Mouse (Mus musculus) erythroblast, embryonic 14.5 days (primary cell): ENCODE results near the gene Ccdc33. TPM values are rescaled to one million over a fixed set of nuclear protein-coding genes. Genes with fewer than 3 reads are reported as not detected.

ENCODE experiments used
- H3K27me3 ChIP-seq: 2 replicates; pipeline ENCODE4 v1.6.1; 2012; ENCODE audit warnings: inconsistent platforms; ENCODE audit not compliant: control insufficient read depth
- H3K36me3 ChIP-seq: 2 replicates; pipeline ENCODE4 v1.6.1; 2012; ENCODE audit warnings: mild to moderate bottlenecking, inconsistent platforms; ENCODE audit not compliant: control insufficient read depth
- H3K4me1 ChIP-seq: 2 replicates; pipeline ENCODE4 v1.6.1; 2012; ENCODE audit warnings: inconsistent platforms; ENCODE audit not compliant: control insufficient read depth
- H3K4me3 ChIP-seq: replicated peaks from 2 replicates; pipeline ENCODE3; 2012; ENCODE audit warnings: moderate library complexity, mild to moderate bottlenecking, inconsistent platforms
- H3K9me3 ChIP-seq: 2 replicates; pipeline ENCODE4 v1.6.1; 2012; ENCODE audit warnings: low read length, inconsistent platforms, mixed read lengths; ENCODE audit not compliant: control insufficient read depth
- GATA1 ChIP-seq: IDR thresholded peaks from 2 replicates; pipeline ENCODE4 v1.6.1; 2012; ENCODE audit warnings: low read length, inconsistent platforms, mixed read lengths
- TAL1 ChIP-seq: IDR thresholded peaks from 3 replicates; pipeline ENCODE4 v1.6.1; 2012; ENCODE audit warnings: low read length, inconsistent platforms, mixed read lengths
- polyA plus RNA-seq: library from polyadenylated mRNA; stranded (reverse); fragments of >175 nt; gene quantifications from 2 replicates; pipeline ENCODE4 v1.2.3, GENCODE M21; 2012

Ccdc33 gene
- not detected in 2 replicates for polyA plus RNA-seq

DNA sequence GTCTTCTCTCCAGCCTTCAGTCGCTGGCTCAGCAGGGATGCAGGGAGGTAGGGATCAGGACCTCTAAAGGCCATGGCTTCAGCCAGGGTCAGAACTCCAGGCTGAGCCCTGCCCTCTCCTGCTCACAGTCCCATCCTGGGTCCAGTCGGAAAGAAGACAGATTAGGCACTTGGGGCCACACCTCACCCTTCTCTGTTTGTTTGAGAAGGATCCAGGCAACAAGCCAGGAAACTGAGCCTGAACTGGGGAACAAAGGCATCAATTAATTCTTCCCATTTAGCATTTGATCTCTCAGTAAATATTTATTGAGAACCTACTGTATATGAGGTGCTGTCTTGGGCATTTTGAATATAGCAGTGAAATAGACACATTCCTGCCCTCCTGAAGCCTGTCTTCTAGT is at the start of gene Ccdc33:
TSS of gene Ccdc33 (minus strand) at position 153 of the 400 bp plus-strand sequence.
- Histone ChIP-seq H3K4me3 (no peak within 1 kb of the TSS), H3K27me3 (peaks cover 23% of the 10 kb centered on the region), H3K4me1 (no peaks in the 10 kb centered on the region), H3K36me3 (no peaks in the 10 kb centered on the region), H3K9me3 (no peaks in the 10 kb centered on the region)
- TF ChIP-seq TAL1 (no peak), GATA1 (no peak)

DNA sequence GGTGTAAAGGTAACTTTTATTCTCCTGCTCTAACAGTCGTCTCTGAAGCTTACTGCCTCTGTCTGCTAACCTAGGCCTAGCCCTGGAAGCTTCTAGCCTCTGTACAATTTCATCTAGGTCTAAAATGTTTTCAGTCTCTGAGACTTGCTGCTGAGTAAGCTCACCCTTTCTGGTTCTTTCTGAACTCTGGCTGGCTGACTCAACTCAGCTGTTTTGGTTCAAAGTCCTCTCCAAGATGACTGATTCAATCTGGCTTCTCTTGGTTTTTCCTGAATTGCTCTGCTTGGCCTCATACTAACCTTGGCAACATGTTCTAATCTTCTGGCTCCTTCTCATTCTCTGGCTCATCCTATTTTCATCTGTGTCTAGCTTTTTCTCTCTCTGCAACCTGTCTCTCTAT is 47.2 kb upstream of the Ccdc33 start:
- no peaks in the 10 kb centered on the region for H3K4me1 ChIP-seq
- H3K36me3 ChIP-seq: no peaks in the 10 kb centered on the region
- H3K4me3 ChIP-seq: no peak overlapping the region
- H3K27me3 ChIP-seq: no peaks in the 10 kb centered on the region
- TF ChIP-seq TAL1 (no peak), GATA1 (no peak)
- H3K9me3 ChIP-seq: no peaks in the 10 kb centered on the region

DNA sequence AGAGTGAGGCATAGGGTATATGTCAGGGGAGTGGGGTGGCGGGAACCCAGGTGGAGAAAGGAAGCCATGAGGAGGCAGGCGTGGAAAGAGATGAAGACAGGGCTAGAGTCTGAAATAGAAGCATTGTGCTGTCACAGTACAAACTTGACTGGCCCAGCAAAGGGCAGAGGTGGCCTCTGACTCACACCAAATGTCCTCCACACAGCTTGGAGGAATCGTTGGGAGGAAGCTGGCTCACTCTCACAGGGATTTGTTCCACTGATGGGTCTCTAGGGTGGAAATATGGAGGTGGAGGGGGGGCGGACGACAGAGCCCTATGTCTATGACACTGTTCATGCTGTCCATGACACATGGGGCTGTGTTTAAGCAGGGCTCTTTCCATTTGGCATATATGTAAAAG is 44.5 kb upstream of the Ccdc33 start:
- TF ChIP-seq GATA1 (no peak), TAL1 (no peak)
- Histone ChIP-seq H3K4me3 (no peak overlapping the region), H3K27me3 (no peaks in the 10 kb centered on the region), H3K36me3 (no peaks in the 10 kb centered on the region), H3K4me1 (no peaks in the 10 kb centered on the region), H3K9me3 (no peaks in the 10 kb centered on the region)

DNA sequence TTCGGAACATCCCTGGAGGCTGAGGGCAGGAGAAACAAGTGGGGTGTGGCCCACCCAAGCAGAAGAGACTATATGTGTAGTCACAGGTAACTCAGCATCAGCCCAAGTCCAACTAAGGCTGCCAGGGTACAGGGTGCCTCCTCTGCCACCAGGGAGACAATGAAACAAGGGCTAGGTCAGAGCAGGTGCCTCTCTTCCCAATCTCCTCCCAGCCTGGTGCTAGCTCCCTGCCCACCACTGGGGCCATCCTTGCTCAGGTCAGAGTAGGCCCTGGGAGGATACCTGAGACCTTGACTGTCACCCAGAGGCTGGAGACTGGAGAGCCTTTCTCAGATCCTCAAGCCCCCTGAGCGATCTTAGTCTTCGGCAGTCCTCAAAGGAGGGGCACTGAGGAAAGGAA is 43.5 kb upstream of the Ccdc33 start:
- Histone ChIP-seq H3K27me3 (no peaks in the 10 kb centered on the region), H3K9me3 (no peaks in the 10 kb centered on the region), H3K36me3 (no peaks in the 10 kb centered on the region), H3K4me3 (no peak overlapping the region), H3K4me1 (no peaks in the 10 kb centered on the region)
- TF ChIP-seq GATA1 (no peak), TAL1 (no peak)

DNA sequence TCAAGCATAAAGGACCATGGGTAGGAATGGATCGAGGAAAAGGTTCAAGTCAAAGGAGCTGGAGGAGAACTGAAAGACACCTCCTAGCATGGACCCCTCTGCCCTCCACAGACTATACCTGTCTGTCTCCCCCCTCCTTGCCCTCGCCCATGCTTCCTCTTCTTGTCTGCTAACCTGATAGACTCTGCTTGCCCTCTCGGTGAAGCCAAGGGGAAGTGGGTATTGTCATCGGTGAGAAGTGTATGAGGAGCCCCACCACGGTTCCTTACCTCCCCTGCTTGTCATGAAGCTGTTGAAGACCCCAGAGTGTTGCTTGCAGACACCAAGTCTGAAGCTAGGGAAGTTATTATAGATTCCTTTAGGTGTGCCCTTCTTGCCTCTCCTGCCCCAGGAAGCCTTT is 41.7 kb upstream of the Ccdc33 start:
- no peaks in the 10 kb centered on the region for H3K4me1 ChIP-seq
- TF ChIP-seq GATA1 (no peak), TAL1 (no peak)

DNA sequence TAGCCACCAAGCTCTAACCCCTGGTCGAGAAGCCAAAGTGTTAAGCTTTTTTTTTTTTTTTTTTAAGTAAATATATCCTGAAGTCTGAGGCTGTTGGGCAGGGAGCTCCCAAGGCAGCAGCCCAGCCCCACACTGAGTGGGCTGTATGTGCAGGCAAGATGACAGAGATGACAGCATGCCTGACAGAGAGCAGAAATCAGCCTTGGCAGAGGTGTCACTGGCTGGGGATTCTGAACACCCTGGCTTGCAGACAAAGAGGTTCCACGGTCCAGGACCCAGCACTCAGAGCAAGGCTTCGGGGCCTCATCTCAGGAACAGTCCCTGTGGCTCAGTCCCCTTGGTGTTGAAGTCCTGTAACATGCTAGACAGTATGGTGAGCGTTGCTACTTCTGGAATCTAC is 41.2 kb upstream of the Ccdc33 start:
- no peaks in the 10 kb centered on the region for H3K9me3 ChIP-seq
- H3K27me3 ChIP-seq: no peaks in the 10 kb centered on the region
- H3K36me3 ChIP-seq: no peaks in the 10 kb centered on the region
- H3K4me3 ChIP-seq: no peak overlapping the region
- H3K4me1 ChIP-seq: no peaks in the 10 kb centered on the region
- TF ChIP-seq TAL1 (no peak), GATA1 (no peak)

More for the DNA sequence above, 41.7 kb upstream of the Ccdc33 start:
- Histone ChIP-seq H3K9me3 (no peaks in the 10 kb centered on the region), H3K36me3 (no peaks in the 10 kb centered on the region), H3K4me3 (no peak overlapping the region), H3K27me3 (no peaks in the 10 kb centered on the region)

DNA sequence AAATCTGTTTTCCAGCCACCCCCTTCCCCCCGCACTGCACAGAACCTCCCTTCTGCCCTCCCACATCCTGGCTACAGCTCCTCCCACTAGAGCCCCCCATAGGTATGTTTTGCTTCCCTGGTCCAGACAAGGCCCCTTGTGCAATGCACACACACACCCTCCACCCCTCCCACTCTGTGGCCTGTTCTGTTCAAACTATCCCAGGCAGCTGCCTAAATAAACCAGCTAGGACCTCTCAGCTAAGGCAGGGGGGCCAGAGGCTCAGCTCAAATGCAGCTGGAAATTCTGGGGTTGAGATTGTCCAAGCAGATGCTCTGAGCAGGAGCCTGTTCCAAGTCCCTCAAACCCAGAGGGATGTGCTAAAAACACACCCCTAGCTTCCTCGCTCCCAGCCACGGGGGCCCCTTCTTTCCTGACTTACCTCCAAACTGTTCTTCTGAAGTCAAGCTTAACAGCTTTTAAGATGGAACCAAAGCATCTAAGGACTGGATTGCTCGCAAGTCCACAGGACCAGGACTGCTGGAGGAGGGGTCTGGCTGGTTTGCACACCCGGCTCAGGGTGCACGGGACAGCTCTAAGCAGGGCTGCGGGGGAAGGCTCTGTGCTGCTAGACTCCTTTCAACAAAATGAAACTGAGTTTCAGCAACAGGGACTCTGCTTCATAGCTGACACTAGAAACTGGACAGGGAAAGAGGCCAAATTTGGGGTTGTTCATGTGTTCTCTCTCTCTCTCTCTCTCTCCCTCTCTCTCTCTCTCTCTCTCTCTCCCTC is 40.1 kb upstream of the Ccdc33 start:
- Histone ChIP-seq H3K27me3 (no peaks in the 10 kb centered on the region), H3K4me1 (no peaks in the 10 kb centered on the region), H3K9me3 (no peaks in the 10 kb centered on the region), H3K36me3 (no peaks in the 10 kb centered on the region), H3K4me3 (no peak overlapping the region)
- TF ChIP-seq TAL1 (no peak), GATA1 (no peak)

DNA sequence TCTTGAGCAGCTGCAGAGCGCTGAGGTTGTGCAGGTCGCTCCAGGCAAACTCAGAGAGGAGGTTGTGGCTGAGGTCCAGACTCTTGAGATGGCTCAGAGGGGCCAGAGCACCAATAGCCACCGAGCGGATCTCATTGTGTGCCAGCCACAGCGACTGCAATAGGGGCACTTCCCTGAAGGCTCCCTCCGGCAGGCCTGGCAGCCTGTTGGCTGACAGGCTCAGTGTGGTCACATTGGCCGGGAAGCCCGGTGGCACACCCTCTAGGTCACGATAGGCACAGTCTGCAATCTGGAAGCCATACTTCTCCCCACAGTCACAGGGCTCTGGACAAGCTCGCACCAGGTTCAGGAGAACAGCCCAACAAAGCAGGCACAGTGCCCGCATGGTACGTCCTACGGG is 39.2 kb upstream of the Ccdc33 start:
- no peaks in the 10 kb centered on the region for H3K36me3 ChIP-seq
- H3K4me1 ChIP-seq: no peaks in the 10 kb centered on the region
- TF ChIP-seq TAL1: no peak
- no peak for TF ChIP-seq GATA1
- no peak overlapping the region for H3K4me3 ChIP-seq
- no peaks in the 10 kb centered on the region for H3K27me3 ChIP-seq
- no peaks in the 10 kb centered on the region for H3K9me3 ChIP-seq

DNA sequence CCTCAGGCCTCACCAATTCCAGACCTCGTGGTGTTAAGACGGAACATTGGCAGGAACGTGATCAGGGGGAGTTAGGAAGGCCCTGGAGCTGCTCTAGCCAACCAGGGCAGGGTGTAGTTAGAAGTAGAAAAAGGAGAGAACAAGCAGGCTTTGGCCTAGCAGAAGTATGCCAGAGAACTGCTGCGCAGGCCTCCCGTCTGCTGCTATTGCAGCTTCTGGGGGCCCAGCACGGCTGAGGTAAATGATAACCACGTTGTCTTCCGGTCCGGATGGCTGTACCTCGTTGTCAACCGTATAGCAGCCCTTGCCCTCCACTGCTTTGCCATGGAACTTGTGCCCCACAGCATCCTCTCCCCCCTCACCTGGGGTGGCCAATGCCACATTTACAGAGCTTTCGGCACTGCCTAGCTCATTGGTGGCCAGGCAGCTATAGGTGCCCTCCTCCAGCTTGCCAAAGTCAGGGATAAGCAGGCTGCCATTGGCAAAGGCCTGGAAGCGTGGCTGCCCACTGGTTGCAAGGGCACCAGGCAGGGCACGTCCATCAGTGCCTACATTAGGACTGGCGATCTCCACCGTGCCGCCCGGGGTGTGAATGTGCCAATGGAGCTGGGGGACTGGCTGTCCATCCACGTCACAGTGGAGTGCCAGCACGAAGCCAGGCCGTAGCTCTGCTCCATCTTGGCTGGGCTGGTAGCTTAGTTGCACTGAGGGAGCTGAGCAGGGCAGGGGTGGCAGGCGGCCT is 38.4 kb upstream of the Ccdc33 start:
- H3K27me3 ChIP-seq: no peaks in the 10 kb centered on the region
- no peak for TF ChIP-seq GATA1
- TF ChIP-seq TAL1: no peak
- no peaks in the 10 kb centered on the region for H3K9me3 ChIP-seq

DNA sequence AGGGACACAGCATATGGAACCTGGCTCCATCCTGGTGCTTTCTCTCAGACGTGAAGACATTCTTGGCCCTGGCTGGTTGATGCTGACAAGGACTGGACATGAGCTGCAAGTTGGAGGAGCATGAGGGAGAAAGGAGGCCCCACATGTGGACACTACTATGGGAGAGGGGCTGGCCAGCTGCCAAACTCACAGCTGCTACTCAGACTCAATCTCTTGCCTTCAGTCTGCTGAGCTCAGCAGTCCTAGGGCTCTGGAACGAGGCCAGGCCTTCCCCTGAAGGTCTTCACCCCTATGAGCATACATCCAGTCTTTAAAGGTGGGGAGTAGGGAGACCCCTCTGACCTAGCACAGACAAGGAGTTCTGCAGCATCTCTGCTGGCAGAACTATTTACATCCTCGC is 36.7 kb upstream of the Ccdc33 start:
- Histone ChIP-seq H3K36me3 (no peaks in the 10 kb centered on the region), H3K9me3 (no peaks in the 10 kb centered on the region), H3K27me3 (no peaks in the 10 kb centered on the region), H3K4me3 (no peak overlapping the region), H3K4me1 (no peaks in the 10 kb centered on the region)
- TF ChIP-seq TAL1 (no peak), GATA1 (no peak)

More for the DNA sequence above, 38.4 kb upstream of the Ccdc33 start:
- Histone ChIP-seq H3K4me3 (no peak overlapping the region), H3K4me1 (no peaks in the 10 kb centered on the region), H3K36me3 (no peaks in the 10 kb centered on the region)
